Mouse (Mus musculus) kidney, adult 18-20 months (tissue): ENCODE measurements at regions not wholly inside any gene's neighbourhood (a gene's known extent, or its start where the extent isn't known, plus 50 kb on each side); places are given as distances from the start of the nearest gene placed in this dataset.
"Not testable (repeated sequence)": the region's sequence is repeated elsewhere in the genome, so short reads cannot be mapped to it uniquely, and the experiment has no call there.

Source experiments
- DNase-seq: peaks from one replicate; pipeline ENCODE4 v3.0.0; 2021

- DNase-seq = no peak
Measured at GRCm38 (mm10) chr4:45640713-45641112, 108.4 kb upstream of the Shb start.

GRCm38 (mm10) chr4:45639397-45640034 lies 107.2 kb upstream of the Shb start:
- no peak for DNase-seq

GRCm38 (mm10) chr4:45638411-45638810 lies 106.1 kb upstream of the Shb start:
- DNase-seq = no peak

GRCm38 (mm10) chr4:45631276-45632045 lies 99.2 kb upstream of the Shb start:
- DNase-seq = no peak

- DNase-seq = no peak
Measured at GRCm38 (mm10) chr4:45625633-45626032, 93.4 kb upstream of the Shb start.

- no peak for DNase-seq
Measured at GRCm38 (mm10) chr4:45622017-45622416, 89.7 kb upstream of the Shb start.

GRCm38 (mm10) chr4:45617126-45617525 lies 84.9 kb upstream of the Shb start:
- DNase-seq = no peak

GRCm38 (mm10) chr4:45613498-45613897 lies 81.2 kb upstream of the Shb start:
- DNase-seq = not testable (repeated sequence)

GRCm38 (mm10) chr4:45612132-45612531 lies 79.9 kb upstream of the Shb start:
- DNase-seq = peak; percentile 63

- no peak for DNase-seq
Measured at GRCm38 (mm10) chr4:45610937-45611336, 78.7 kb upstream of the Shb start.

GRCm38 (mm10) chr4:45606578-45606977 lies 74.3 kb upstream of the Shb start:
- no peak for DNase-seq

- no peak for DNase-seq
Measured at GRCm38 (mm10) chr4:45605681-45606080, 73.4 kb upstream of the Shb start.

GRCm38 (mm10) chr4:45604271-45604800 lies 72.1 kb upstream of the Shb start:
- no peak for DNase-seq

- no peak for DNase-seq
Measured at GRCm38 (mm10) chr4:45600520-45600919, 68.2 kb upstream of the Shb start.

- no peak for DNase-seq
Measured at GRCm38 (mm10) chr4:45593435-45593991, 61.2 kb upstream of the Shb start.

- no peak for DNase-seq
Measured at GRCm38 (mm10) chr4:45592766-45593165, 60.5 kb upstream of the Shb start.

GRCm38 (mm10) chr4:45591405-45592315 lies 59.4 kb upstream of the Shb start:
- peak; percentile 38 for DNase-seq

GRCm38 (mm10) chr4:45590836-45591235 lies 58.6 kb upstream of the Shb start:
- no peak for DNase-seq

- DNase-seq = no peak
Measured at GRCm38 (mm10) chr4:45588322-45588721, 56.1 kb upstream of the Shb start.

- no peak for DNase-seq
Measured at GRCm38 (mm10) chr4:45587202-45587601, 54.9 kb upstream of the Shb start.

GRCm38 (mm10) chr4:45586310-45586709 lies 54.0 kb upstream of the Shb start:
- DNase-seq = no peak

GRCm38 (mm10) chr4:45585188-45585820 lies 53.0 kb upstream of the Shb start:
- peak; percentile 64 for DNase-seq
